Mouse (Mus musculus) midbrain, embryonic 16.5 days (tissue): ENCODE data around the gene C1rl. TPM values are rescaled to one million over a fixed set of nuclear protein-coding genes. Genes with fewer than 3 reads are reported as not detected.
"Not testable (repeated sequence)": the region's sequence is repeated elsewhere in the genome, so short reads cannot be mapped to it uniquely, and the experiment has no call there.

Experiments
- ATAC-seq: fragments of 200-750 bp; cut with Nextera tagmentation; 2 replicates; pipeline ENCODE4 v1.8.0; 2017; ENCODE audit warnings: moderate TSS enrichment
- H3K27ac ChIP-seq: fragments of 300-500 bp; sonication (generic); 2 replicates; pipeline ENCODE4 v1.5.1; 2014; ENCODE audit warnings: mild to moderate bottlenecking, low read length, mixed read lengths
- H3K27me3 ChIP-seq: fragments of 300-500 bp; sonication (generic); 2 replicates; pipeline ENCODE4 v1.6.1; 2014; ENCODE audit warnings: low read depth, low read length, mixed read lengths; ENCODE audit not compliant: control insufficient read depth, insufficient read depth
- H3K36me3 ChIP-seq: fragments of 300-500 bp; sonication (generic); 2 replicates; pipeline ENCODE4 v1.6.1; 2014; ENCODE audit warnings: mild to moderate bottlenecking, low read length, moderate library complexity, mixed read lengths; ENCODE audit not compliant: control insufficient read depth, insufficient read depth
- H3K4me1 ChIP-seq: fragments of 300-500 bp; sonication (generic); 2 replicates; pipeline ENCODE4 v1.6.1; 2014; ENCODE audit warnings: mild to moderate bottlenecking, low read length, mixed read lengths; ENCODE audit not compliant: control insufficient read depth, insufficient read depth
- H3K4me2 ChIP-seq: fragments of 300-500 bp; sonication (generic); 2 replicates; pipeline ENCODE4 v1.6.1; 2014; ENCODE audit warnings: mild to moderate bottlenecking, low read length, mixed read lengths
- H3K4me3 ChIP-seq: fragments of 300-500 bp; sonication (generic); 2 replicates; pipeline ENCODE4 v1.5.1; 2014; ENCODE audit warnings: low read depth, mild to moderate bottlenecking, low read length, moderate library complexity, mixed read lengths
- H3K9ac ChIP-seq: fragments of 300-500 bp; sonication (generic); 2 replicates; pipeline ENCODE4 v1.6.1; 2014; ENCODE audit warnings: low read depth, low read length, mixed read lengths
- H3K9me3 ChIP-seq: fragments of 300-500 bp; sonication (generic); replicated peaks from 2 replicates; pipeline ENCODE4 v1.6.1; 2014; ENCODE audit warnings: mild to moderate bottlenecking, low read length, mixed read lengths; ENCODE audit not compliant: control insufficient read depth, poor library complexity, severe bottlenecking
- WGBS: fragments of 180-500 bp; shearing (Covaris S2); extraction: QIAGEN DNeasy Blood & Tissue Kit; methylation state at CpG from one replicate; pipeline ENCODE4 v1.1.7; 2014; 5-methylcytosine and 5-hydroxymethylcytosine counted together
- polyA plus RNA-seq: library from polyadenylated mRNA; unstranded; fragments of >200 nt; fragmentation: Nextera tagmentation; extraction: Ambion mirVana; gene quantifications from 2 replicates; pipeline ENCODE4 v1.2.1, GENCODE M21; 2015

The C1rl gene
- polyA plus RNA-seq, 1 experiment from 2014 or later: 0.36 TPM

DNA sequence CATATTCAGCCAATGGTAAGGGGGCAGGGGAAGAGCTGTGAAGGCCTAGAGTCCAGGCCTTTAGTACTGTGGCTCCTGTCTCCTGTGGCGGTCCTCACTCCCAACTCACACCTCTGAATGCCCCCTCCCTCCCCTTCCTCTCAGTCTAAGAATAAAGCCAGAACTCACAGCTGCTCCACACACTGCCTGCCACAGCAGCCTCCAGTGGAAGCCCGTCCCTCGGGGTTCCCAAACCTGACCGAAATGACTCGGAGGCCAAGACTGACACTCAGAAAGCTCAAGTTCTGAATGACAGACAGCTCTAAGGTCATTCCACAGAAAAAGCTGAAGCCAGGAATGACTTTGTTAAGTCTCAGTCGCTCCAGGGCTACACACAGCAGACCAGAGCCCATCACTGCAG, 27.2 kb upstream of the C1rl start:
- peak overlapping the region; percentile 68 for H3K4me2 ChIP-seq
- 71% methylated on average over 6 of the region's 6 CpGs for WGBS
- H3K27me3 ChIP-seq: no peaks in the 10 kb centered on the region
- H3K36me3 ChIP-seq: no peaks in the 10 kb centered on the region; the same call in 1 of the 2 replicates
- no peak for ATAC-seq
- no peak overlapping the region for H3K4me3 ChIP-seq
- peak overlapping the region; percentile 92 for H3K27ac ChIP-seq
- 0 out of 2 replicates have a peak overlapping the region, but pooled peaks have one; percentile 87 for H3K9ac ChIP-seq
- no peaks in the 10 kb centered on the region for H3K9me3 ChIP-seq
- peaks cover 21% of the 10 kb centered on the region for H3K4me1 ChIP-seq

DNA sequence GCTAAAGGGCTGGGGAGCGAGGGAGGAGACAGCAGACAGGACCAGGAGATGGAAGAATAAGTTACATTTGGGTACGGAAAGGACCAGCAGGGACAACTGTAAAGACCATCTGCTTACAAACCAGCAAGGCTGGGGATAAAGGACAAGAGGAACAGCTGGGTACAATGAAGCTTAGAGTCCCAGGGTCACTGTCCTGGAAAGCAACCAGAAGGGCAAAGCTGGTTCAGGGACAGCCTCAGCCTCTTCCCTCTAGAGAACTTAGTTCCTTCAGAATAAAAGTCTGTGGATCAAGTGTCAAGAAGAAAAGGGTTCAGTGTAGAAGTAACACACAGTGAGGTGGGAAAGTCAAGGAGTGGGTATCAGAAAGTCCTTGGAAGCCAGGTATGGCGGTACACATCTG, 21.8 kb upstream of the C1rl start:
- WGBS: 84% methylated on average over 3 of the region's 3 CpGs
- H3K4me3 ChIP-seq: no peak overlapping the region
- H3K9ac ChIP-seq: no peak overlapping the region
- no peaks in the 10 kb centered on the region for H3K27me3 ChIP-seq
- no peak overlapping the region for H3K4me2 ChIP-seq
- no peaks in the 10 kb centered on the region for H3K36me3 ChIP-seq
- H3K9me3 ChIP-seq: no peaks in the 10 kb centered on the region
- ATAC-seq: no peak
- H3K4me1 ChIP-seq: no peaks in the 10 kb centered on the region
- H3K27ac ChIP-seq: no peak overlapping the region

DNA sequence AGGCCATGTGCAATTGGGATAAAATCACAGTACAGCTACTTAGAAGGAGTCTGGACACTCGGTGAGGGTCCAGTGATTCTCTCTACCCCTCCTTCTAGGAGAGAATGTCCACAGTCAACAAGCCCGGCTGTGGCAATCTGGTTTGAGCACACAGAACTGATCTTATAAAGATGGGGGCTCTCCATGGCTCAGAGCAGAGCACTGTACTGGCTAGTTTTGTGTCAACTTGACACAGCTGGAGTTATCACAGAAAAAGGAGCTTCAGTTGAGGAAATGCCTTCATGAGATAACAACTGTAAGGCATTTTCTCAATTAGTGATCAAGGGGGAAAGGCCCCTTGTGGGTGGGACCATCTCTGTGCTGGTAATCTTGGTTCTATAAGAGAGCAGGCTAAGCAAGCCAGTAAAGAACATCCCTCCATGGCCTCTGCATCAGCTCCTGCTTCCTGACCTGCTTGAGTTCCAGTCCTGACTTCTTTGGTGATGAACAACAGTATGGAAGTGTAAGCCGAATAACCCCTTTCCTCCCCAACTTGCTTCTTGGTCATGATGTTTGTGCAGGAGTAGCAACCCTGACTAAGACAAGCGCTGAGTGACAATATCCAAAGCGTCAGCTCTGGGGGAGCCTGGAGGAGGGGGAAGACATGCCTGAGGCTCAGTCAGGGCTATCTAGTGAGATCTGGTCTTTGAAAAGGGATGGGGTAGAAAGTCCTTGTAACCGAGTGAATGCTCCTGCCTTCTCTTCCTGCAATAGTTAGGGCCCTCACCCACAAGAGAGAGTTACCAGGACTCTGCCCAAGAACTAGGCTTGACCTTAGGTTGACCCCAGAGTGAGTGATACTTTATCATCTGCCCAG, 20.9 kb upstream of the C1rl start:
- H3K4me3 ChIP-seq, H3K4me1 ChIP-seq, ATAC-seq, H3K9me3 ChIP-seq, H3K9ac ChIP-seq, H3K36me3 ChIP-seq, H3K27ac ChIP-seq, H3K4me2 ChIP-seq, H3K27me3 ChIP-seq: not testable (repeated sequence)
- 74% methylated on average over 6 of the region's 6 CpGs for WGBS

DNA sequence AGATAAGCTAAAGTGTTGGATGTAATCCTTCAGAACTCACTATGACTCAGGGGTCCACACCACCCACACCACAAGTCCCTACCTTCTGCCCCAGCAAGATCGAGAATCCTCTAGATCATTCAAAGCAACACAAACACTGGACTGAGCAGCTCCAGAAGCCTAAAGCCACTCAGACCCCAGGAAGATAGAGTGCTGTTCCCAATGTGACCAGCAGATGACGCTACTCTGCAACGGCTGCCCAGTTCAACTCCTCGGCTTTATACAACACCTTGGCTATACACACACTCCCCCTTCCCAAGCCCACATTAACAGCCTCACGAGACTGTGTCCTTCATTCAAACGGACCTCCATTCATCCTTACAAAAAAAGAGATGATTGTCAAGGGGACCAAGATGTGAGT, 20.1 kb upstream of the C1rl start:
- Histone ChIP-seq H3K9me3 (no peaks in the 10 kb centered on the region), H3K4me1 (no peaks in the 10 kb centered on the region), H3K9ac (no peak overlapping the region), H3K4me3 (no peak overlapping the region), H3K4me2 (no peak overlapping the region), H3K27me3 (no peaks in the 10 kb centered on the region), H3K27ac (no peak overlapping the region), H3K36me3 (no peaks in the 10 kb centered on the region)
- whole genome bisulfite sequencing: 36% methylated on average over 6 of the region's 6 CpGs
- no peak for ATAC-seq

DNA sequence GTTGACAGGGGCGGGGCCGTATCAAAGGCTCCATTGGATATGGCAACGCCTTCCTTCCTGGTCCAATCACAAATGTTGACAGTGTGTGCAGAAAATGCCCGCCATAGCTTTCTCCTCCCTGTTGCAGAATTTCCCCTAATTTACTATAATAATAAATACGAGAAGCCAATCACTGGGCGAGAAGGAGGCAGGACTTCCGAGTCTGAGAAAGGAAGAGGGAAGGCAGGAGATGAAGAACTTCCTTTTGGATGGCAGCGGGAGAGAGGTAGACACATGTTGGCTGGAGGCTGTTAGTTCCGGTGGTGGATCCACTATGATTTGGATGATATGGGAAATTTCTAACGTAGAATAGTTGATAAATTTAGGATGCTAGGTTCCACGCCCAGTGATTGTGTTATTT, 18.3 kb upstream of the C1rl start:
- Histone ChIP-seq H3K27me3 (no peaks in the 10 kb centered on the region), H3K9me3 (no peaks in the 10 kb centered on the region), H3K9ac (no peak overlapping the region), H3K27ac (no peak overlapping the region), H3K4me3 (no peak overlapping the region), H3K36me3 (no peaks in the 10 kb centered on the region), H3K4me1 (no peaks in the 10 kb centered on the region), H3K4me2 (no peak overlapping the region)
- no peak for ATAC-seq
- 86% methylated on average over 11 of the region's 11 CpGs for WGBS

DNA sequence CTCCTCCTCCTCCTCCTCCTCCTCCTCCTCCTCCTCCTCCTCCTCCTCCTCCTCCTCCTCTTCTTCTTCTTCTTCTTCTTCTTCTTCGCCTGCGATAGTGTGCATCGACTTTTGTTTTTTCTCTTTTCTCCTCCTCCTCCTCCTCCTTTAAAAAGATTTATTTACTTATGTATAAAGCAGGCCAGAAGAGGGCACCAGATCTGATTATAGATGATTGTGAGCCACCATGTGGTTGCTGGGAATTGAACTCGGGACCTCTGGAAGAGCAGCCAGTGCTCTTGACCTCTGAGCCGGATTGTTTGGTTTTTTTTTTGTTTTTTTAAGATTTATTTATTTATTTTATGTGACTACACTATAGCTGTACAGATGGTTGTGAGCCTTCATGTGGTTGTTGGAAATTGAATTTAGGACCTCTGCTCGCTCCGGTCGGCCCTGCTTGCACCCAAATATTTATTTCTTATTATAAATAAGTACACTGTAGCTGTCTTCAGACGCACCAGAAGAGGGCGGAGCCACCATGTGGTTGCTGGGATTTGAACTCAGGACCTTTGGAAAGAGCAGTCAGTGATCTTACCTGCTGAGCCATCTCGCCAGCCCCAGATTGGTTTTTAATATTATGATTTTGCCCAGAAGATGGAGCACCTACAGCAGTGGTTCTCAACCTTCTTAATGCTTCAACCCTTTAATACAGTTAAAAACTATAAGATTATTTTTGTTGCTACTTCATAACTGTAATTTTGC, 17.4 kb upstream of the C1rl start:
- not testable (repeated sequence) for H3K27me3 ChIP-seq, H3K4me3 ChIP-seq, H3K27ac ChIP-seq, ATAC-seq, H3K9me3 ChIP-seq, H3K9ac ChIP-seq, H3K4me1 ChIP-seq, H3K36me3 ChIP-seq, H3K4me2 ChIP-seq
- 92% methylated on average over 8 of the region's 11 CpGs for WGBS

DNA sequence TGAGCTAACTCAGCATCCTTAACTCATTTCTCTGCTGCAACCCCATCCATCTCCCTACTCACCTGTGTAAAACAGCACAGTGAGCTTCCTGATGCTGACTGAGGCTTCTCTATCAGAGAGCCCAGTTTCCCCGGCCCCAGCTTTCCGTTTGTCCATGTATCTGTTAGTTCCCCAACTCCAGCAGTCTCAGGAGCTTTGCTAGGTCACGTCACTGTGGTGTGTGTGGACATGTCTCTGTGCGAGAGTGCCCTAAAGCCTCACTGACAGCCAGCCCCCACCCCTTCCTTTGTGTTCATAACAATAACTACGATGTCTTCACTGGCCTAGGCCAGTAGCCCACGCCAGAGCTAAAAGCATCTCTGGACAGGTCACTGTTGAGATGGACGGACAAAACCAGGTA, 16.7 kb upstream of the C1rl start:
- Histone ChIP-seq H3K27ac (no peak overlapping the region), H3K4me1 (no peaks in the 10 kb centered on the region), H3K9me3 (no peaks in the 10 kb centered on the region), H3K9ac (no peak overlapping the region), H3K36me3 (no peaks in the 10 kb centered on the region), H3K4me2 (no peak overlapping the region), H3K27me3 (no peaks in the 10 kb centered on the region), H3K4me3 (no peak overlapping the region)
- 66% methylated on average over 7 of the region's 7 CpGs for WGBS
- ATAC-seq: no peak

DNA sequence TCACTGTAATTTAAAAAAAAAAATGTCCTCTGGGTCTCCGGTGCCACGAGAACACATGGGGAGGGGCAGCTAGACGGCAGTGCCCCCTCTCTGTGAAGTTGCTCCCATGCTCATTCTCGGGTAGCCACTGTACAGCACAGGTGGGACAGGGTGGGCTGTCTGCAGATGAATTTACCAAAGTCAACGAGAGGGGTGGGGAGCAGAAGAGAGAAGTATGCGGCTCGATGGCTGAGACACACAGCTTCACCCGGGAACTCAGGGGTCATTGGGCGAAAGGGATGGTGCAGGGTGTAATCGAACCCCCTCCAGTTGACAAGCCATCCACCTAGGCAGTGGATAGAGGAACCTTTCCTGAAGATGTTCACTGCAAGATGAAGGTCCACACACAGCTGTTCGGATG, 16.1 kb upstream of the C1rl start:
- no peaks in the 10 kb centered on the region for H3K27me3 ChIP-seq
- H3K9ac ChIP-seq: no peak overlapping the region
- ATAC-seq: no peak
- no peaks in the 10 kb centered on the region for H3K4me1 ChIP-seq
- H3K36me3 ChIP-seq: no peaks in the 10 kb centered on the region
- no peak overlapping the region for H3K4me3 ChIP-seq
- H3K9me3 ChIP-seq: no peaks in the 10 kb centered on the region
- H3K27ac ChIP-seq: no peak overlapping the region
- WGBS: 88% methylated on average over 11 of the region's 11 CpGs
- no peak overlapping the region for H3K4me2 ChIP-seq

DNA sequence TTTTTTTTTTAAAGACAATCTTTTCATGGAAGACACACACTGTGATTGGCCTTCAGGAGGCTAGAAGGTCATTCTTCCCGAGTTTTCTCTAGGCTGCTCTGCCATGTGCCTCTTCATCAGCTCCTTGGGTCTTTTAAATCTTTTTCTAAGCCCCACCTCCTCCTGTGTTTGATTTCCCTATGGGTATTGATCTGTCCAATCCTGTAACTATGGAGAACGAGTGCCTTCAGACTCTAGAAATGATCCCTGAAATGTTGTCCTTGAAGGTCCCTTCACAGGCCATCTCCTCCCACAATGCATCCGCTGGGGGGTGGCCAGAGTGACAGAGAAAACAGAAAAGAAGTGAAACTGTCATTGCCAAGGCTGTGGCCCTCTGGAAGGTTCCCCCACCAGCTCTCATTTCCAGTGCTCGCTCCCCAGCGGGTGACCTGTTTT, 15.7 kb upstream of the C1rl start:
- ATAC-seq: no peak

More for the DNA sequence above, 15.7 kb upstream of the C1rl start:
- 67% methylated on average over 5 of the region's 5 CpGs for WGBS
- Histone ChIP-seq H3K9me3 (no peaks in the 10 kb centered on the region), H3K9ac (no peak overlapping the region), H3K27me3 (no peaks in the 10 kb centered on the region), H3K36me3 (no peaks in the 10 kb centered on the region), H3K4me1 (no peaks in the 10 kb centered on the region), H3K4me2 (no peak overlapping the region), H3K27ac (no peak overlapping the region), H3K4me3 (no peak overlapping the region)
